Mouse (Mus musculus): ENCODE measurements at regions not wholly inside any gene's neighbourhood (a gene's known extent, or its start where the extent isn't known, plus 50 kb on each side); places are given as distances from the start of the nearest gene placed in this dataset.

DNA sequence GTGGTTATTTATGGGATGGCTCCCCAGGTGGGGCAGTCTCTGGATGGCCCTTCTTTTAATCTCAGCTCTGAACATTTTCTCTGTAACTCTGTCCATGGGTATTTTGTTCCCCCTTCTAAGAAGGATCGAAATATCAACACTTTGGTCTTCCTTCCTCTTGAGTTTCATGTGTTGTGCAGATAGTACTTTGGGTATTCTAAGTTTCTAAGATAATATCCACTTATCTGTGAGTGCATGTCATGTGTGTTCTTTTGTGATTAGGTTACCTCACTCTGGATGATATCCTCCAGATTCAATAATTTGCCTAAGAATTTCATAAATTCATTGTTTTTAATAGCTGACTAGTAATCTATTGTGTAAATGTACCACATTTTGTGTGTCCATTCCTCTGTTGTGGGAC is 411.7 kb downstream of the Pih1d3 start:
- H3K4me1 ChIP-seq (ENCODE audit: control insufficient read depth in 1 of 2, insufficient read depth in 2 of 2, low read length in 2 of 2): no peaks in the 10 kb centered on the region; a peak in 1 of 4 replicates
- H3K27me3 ChIP-seq (ENCODE audit: control insufficient read depth in 1 of 2, insufficient read depth in 2 of 2, low read length in 2 of 2): no peaks in the 10 kb centered on the region
- H3K36me3 ChIP-seq (ENCODE audit: control insufficient read depth in 1 of 2, insufficient read depth in 2 of 2, low read length in 2 of 2): no peaks in the 10 kb centered on the region
- H3K79me2 ChIP-seq (ENCODE audit: control insufficient read depth, insufficient read depth, low read length, poor library complexity): no peaks in the 10 kb centered on the region
- H3K4me3 ChIP-seq (ENCODE audit: control insufficient read depth in 1 of 2, insufficient read depth in 1 of 2, low read depth in 2 of 2, low read length in 2 of 2): no peak overlapping the region
- 0 out of 2 replicates have a peak, but pooled peaks have one; percentile 22 for TF ChIP-seq ETS1 (IDR thresholded peaks at IDR 0.05; ENCODE audit: low read depth, low read length)
- TF ChIP-seq GATA1 (IDR thresholded peaks at IDR 0.05; ENCODE audit: low read depth, low read length): 0 out of 2 replicates have a peak, but pooled peaks have one; percentile 23
- TF ChIP-seq RCOR1 (IDR thresholded peaks at IDR 0.05; ENCODE audit: low read depth, low read length): no peak
- no peak for TF ChIP-seq POLR2AphosphoS2 (IDR thresholded peaks at IDR 0.05; ENCODE audit: low read length)
- peak; percentile 22 to 74; a peak in 2 of 4 replicates for TF ChIP-seq EP300 (IDR thresholded peaks at IDR 0.05; ENCODE audit: low read depth in 1 of 2, low read length in 2 of 2)
- no peak for TF ChIP-seq CHD1 (IDR thresholded peaks at IDR 0.05; ENCODE audit: low read depth, low read length)
- peak; percentile 86 for TF ChIP-seq TCF12 (IDR thresholded peaks at IDR 0.05; ENCODE audit: low read depth, low read length)
- DNase-seq (ENCODE audit: low read depth, low spot score): no peak
- no peak overlapping the region for H3K27ac ChIP-seq (ENCODE audit: control insufficient read depth, low read depth, low read length)
- no peak overlapping the region for H3K9ac ChIP-seq (ENCODE audit: control insufficient read depth, low read depth, low read length, poor library complexity, severe bottlenecking)
- H3K9me3 ChIP-seq (replicated peaks; ENCODE audit: insufficient read depth, low read length): no peaks in the 10 kb centered on the region

DNA sequence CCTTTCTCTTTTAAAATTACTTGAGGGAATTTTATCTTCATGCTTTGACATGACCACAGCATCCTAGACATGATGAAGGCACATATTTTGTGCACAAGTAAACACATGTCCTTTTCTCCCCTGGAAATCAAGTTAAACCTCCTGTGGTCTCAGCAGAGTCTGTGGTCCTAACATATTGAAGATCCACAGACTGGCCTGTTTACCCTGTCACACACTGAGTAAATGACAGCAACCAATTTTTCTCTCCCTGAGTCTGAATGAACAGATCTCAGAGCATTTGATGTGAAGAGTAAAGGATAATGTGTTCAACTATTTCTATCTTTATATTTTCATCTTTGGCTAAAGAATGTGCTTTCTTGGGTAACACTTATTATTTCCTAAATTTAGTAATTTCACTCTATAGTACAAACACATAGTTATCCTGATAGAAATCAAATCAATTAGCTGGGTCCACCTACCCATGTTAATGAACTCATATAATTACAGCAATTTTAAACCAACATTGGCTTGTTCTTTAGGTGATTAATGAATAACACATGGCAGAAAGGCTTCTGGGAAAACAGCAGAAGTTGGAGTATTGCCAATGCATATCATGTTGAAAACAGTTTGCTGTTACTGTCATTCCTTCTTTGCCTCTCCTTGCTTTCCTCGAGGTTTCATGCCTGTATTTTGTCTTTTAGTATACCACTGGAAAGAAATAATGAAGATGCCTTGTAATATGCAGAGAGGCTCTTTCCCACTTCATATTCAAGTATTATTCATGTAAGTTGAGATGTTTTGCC is 414.1 kb downstream of the Pih1d3 start:
- Histone ChIP-seq H3K36me3 (ENCODE audit: control insufficient read depth in 1 of 2, insufficient read depth in 2 of 2, low read length in 2 of 2) (no peaks in the 10 kb centered on the region), H3K9ac (ENCODE audit: control insufficient read depth, low read depth, low read length, poor library complexity, severe bottlenecking) (no peak overlapping the region), H3K9me3 (replicated peaks; ENCODE audit: insufficient read depth, low read length) (no peaks in the 10 kb centered on the region), H3K79me2 (ENCODE audit: control insufficient read depth, insufficient read depth, low read length, poor library complexity) (no peaks in the 10 kb centered on the region), H3K4me3 (ENCODE audit: control insufficient read depth in 1 of 2, insufficient read depth in 1 of 2, low read depth in 2 of 2, low read length in 2 of 2) (no peak overlapping the region), H3K27ac (ENCODE audit: control insufficient read depth, low read depth, low read length) (no peak overlapping the region), H3K27me3 (ENCODE audit: control insufficient read depth in 1 of 2, insufficient read depth in 2 of 2, low read length in 2 of 2) (no peaks in the 10 kb centered on the region), H3K4me1 (ENCODE audit: control insufficient read depth in 1 of 2, insufficient read depth in 2 of 2, low read length in 2 of 2) (no peaks in the 10 kb centered on the region; a peak in 1 of 4 replicates)
- peak; percentile 11 for DNase-seq (ENCODE audit: low read depth, low spot score)
- TF ChIP-seq ZKSCAN1 (IDR thresholded peaks at IDR 0.05; ENCODE audit: low read depth, low read length) (no peak), RAD21 (IDR thresholded peaks at IDR 0.05; ENCODE audit: low read depth, low read length) (no peak)

DNA sequence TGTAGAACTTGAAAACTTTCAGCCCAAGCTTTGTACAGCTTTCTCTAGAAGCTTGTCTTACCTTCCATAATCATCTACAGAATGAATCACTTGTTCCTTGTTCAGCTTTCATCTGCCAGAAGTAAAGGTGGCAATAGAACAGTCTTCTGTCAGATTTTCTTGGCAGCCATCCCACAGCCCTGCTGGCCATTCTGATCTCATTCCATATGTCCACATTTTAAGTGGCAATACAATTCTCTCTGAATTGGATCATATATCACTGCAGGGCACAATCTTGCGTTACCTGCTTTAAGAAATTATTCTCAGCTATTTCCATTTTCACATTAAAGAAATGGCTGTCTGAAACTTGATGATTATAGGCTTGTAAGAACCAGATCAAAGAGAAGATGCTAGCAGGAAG is 422.5 kb downstream of the Pih1d3 start:
- H3K36me3 ChIP-seq (ENCODE audit: control insufficient read depth in 1 of 2, insufficient read depth in 2 of 2, low read length in 2 of 2): no peaks in the 10 kb centered on the region
- H3K79me2 ChIP-seq (ENCODE audit: control insufficient read depth, insufficient read depth, low read length, poor library complexity): no peaks in the 10 kb centered on the region
- H3K9ac ChIP-seq (ENCODE audit: control insufficient read depth, low read depth, low read length, poor library complexity, severe bottlenecking): no peak overlapping the region
- no peaks in the 10 kb centered on the region for H3K9me3 ChIP-seq (replicated peaks; ENCODE audit: insufficient read depth, low read length)
- DNase-seq (ENCODE audit: low read depth, low spot score): no peak
- H3K4me3 ChIP-seq (ENCODE audit: control insufficient read depth in 1 of 2, insufficient read depth in 1 of 2, low read depth in 2 of 2, low read length in 2 of 2): no peak overlapping the region
- H3K4me1 ChIP-seq (ENCODE audit: control insufficient read depth in 1 of 2, insufficient read depth in 2 of 2, low read length in 2 of 2): no peaks in the 10 kb centered on the region
- H3K27ac ChIP-seq (ENCODE audit: control insufficient read depth, low read depth, low read length): no peak overlapping the region
- H3K27me3 ChIP-seq (ENCODE audit: control insufficient read depth in 1 of 2, insufficient read depth in 2 of 2, low read length in 2 of 2): no peaks in the 10 kb centered on the region
- TF ChIP-seq MAZ (IDR thresholded peaks at IDR 0.05; ENCODE audit: low read depth, low read length) (no peak), TBP (IDR thresholded peaks at IDR 0.05; ENCODE audit: low read depth, low read length) (no peak), NELFE (IDR thresholded peaks at IDR 0.05; ENCODE audit: low read depth, low read length) (no peak), POLR2AphosphoS2 (IDR thresholded peaks at IDR 0.05; ENCODE audit: low read length) (no peak), E2F4 (IDR thresholded peaks at IDR 0.05; ENCODE audit: borderline replicate concordance, low read depth, low read length) (no peak), CTCF (IDR thresholded peaks at IDR 0.05 in 2 of 3, conservative IDR thresholded peaks at IDR 0.05 in 1 of 3; ENCODE audit: control insufficient read depth in 1 of 3, insufficient read depth in 1 of 3, low read depth in 2 of 3, low read length in 3 of 3, poor library complexity in 1 of 3, severe bottlenecking in 1 of 3) (no peak), BHLHE40 (IDR thresholded peaks at IDR 0.05; ENCODE audit: borderline replicate concordance, low read depth, low read length) (no peak), MYB (IDR thresholded peaks at IDR 0.05; ENCODE audit: low read depth, low read length) (no peak), NRF1 (IDR thresholded peaks at IDR 0.05; ENCODE audit: insufficient read depth, low read depth, low read length, poor library complexity, severe bottlenecking) (no peak), KAT2A (conservative IDR thresholded peaks at IDR 0.05; ENCODE audit: low read depth, low read length) (no peak), GATA1 (IDR thresholded peaks at IDR 0.05; ENCODE audit: low read depth, low read length) (no peak), ZC3H11A (IDR thresholded peaks at IDR 0.05; ENCODE audit: low read depth, low read length) (no peak), RAD21 (IDR thresholded peaks at IDR 0.05; ENCODE audit: low read depth, low read length) (no peak), HCFC1 (IDR thresholded peaks at IDR 0.05; ENCODE audit: low read depth, low read length) (no peak), ELF1 (IDR thresholded peaks at IDR 0.05; ENCODE audit: low read depth, low read length) (no peak), ZMIZ1 (IDR thresholded peaks at IDR 0.05; ENCODE audit: low read depth, low read length) (no peak), MAFK (IDR thresholded peaks at IDR 0.05; ENCODE audit: borderline replicate concordance, low read depth, low read length) (no peak), RCOR1 (IDR thresholded peaks at IDR 0.05; ENCODE audit: low read depth, low read length) (no peak)

All from MEL (cell line).